Mouse (Mus musculus) MEL-GATA-1-ER (cell line): ENCODE results near the gene Rnf43.

Source experiments
- DNase-seq: peaks from one replicate; pipeline ENCODE4 v3.0.0-alpha.2; 2012; ENCODE audit warnings: low read depth; ENCODE audit errors: extremely low read depth

Gene Rnf43

DNA sequence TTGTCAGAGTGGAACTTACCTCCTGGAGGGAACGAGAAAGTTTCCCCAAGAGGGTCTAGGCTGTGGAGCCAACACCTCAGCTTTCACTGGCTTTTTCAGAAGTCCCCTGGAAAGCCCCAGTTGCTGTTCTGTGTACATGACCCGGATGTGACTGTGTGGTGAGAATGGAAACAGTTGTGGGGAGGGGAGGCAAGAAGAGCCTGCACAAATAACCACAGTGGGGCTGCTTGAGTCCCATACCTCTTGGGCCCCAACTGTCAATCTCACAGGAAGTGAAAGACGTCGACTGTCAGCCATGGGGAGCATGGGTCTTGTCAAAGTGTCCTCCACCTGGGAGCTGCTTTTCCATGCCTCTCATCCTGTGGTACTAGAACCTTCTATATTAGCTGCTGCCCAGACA, 82.4 kb downstream of the Rnf43 start:
- DNase-seq = no peak

DNA sequence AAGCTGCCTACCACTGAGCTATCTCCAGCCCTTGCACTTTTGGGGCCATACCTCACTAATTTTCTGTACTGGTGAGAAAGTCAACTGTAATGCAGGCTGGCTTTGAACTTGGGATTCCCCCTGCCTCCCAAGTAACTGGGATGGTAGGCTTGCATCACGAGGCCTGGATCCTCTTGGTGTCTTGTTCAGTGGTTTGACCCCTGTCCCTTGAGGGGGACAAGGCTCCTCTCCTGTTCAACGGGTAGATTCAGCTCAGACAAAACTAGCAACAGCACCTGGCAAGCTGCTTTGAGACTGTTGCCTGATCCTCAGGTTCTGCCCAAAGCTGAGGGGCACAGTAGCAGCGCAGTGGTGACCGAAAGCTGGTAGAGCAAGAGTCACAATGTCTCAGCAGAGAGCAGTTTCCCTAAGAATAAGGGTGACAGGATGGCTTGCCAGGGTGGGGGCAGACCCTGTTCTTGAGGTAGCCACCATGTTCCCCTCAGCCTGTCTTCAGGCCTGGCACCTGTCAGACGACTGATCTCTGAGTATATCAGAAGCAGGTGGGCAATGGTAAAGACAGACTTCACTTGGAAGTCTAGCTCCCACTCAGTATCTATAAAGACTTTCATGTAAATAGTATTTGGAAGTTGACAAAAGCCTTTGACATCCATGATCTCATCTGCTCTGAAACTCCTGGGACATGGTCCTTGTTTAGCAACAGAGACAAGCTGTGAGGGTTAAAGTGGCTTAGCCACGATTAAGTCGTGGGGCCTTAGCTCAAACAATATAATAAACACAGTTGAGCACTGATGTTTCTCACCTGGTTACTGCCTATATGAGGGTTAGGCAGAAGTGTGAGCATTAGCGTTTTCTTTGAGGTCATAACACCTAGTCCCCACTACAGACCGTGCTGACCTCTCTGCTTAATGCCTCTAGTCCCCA, 83.4 kb downstream of the Rnf43 start:
- no peak for DNase-seq

DNA sequence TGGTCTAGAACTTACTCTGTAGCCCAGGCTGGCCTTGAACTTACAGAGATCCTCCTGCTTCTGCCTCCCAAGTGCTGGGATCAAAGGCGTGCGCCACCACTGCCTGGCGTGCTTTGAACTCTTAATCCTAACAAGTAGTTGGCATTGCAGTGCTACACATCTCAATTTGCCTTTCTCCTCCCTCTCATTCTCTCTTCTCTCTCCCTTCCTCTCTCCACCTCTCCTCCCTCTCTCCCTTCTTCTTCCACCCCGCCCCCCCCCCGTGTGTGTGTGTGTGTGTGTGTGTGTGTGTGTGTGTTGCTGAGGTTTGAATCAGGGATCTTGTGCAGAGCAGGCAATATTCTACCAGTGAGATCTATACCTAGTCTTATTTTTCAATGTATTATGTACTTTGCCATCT, 84.8 kb downstream of the Rnf43 start:
- DNase-seq = no peak

DNA sequence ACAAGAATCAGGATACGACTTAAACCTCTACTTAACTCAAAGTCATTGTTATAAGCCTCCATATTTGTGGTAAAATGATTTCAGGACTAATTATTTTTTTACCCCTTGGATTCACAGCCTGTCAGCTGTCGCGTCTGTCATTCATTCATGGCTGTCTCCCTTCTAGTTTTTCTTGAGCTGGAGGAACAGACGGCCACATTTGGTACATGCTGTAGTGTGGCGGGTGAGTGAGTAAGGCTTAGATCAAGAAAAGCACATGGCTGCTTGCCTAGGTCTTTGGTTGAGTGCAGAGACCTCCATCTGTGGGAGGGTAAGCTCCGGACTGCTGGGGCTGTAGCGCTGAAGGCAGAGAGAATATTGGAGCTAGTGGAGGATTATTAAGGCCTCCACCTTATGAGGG, 85.2 kb downstream of the Rnf43 start:
- no peak for DNase-seq

DNA sequence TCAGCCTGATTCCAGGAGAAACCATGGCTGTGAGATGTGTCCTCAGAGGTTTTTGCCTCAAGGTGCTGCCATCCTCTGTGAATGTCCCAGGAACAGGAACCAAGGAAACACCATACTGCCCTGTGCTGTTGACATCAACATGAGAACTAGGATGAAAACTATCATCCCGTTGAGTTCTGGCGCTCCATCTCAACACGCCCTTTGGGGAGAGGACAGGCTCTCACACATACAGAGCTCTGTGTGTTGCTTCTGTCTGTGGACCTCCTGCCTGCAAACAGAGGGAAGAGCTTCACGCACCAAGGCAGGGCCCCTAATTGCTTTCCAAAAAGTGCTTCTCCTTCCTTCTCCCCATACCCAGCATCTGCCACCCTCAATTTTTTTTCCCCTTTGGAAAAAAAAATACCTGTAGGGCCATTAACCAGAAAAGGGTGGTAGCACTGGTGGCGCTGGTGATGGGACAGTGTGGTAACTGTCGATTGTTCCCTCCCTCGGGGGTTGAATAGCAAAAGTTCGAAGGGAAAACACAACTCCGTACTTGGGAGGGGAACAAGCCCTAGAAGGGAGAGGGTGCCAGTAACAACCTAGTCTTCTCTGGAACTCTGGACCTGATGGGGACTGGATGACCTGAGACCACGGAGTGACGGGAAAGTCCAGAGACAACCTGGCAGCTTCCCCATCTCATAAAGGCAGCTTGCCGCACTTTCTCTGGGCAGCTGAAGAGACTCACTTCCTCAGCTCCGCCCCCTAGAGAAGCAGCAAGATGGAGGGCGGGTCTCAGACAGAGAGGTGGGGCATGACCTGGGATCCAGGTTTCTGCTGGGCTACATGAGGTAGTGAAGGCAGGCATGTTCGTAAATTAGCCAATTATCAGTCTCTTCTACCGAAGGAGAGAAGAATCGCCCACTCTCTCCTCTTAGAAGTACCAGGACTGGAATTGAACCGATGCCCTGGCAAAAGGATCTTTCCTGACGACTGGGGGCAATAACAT, 85.9 kb downstream of the Rnf43 start:
- DNase-seq = peak; percentile 87

DNA sequence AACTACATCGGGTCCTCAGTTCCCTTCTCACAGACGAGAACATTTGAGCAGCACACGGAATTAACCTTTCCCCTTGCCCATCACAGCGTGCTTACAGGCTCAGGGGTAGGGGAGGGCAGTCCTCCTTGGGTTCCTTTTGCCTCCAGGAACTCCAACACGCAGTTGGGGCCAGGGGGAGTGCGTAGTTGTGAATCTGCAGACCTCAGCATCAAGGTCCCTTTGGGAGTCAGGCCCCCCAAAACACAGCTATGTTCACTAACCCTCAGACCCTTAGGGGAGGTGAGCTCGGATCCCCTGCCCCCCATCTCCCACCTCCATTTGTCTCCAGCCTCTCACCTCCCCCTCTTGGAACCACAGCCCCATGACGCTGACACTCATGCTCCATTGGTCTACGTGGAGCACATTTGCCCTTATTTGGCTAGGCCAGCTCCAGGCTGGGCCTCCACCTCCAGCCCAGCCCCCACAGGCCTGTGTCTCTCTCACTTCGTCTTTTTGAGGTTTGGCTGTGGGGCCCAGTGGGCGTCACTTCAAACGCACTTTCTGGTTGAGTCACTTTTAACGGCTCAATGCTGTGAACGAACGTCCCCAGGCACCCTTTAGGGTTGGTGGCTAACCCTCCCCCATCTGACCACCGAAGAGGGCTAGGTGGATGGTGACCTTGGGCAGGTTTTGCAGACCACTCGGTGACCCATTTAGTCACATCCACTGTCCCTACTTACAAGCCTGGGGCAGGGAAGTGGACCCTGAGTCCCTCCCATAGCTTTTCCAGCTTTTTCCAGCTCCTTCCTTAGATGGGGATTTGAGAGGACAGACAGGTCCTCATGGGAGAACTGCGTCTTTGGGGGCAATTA, 86.9 kb downstream of the Rnf43 start:
- peak; percentile 97 for DNase-seq

DNA sequence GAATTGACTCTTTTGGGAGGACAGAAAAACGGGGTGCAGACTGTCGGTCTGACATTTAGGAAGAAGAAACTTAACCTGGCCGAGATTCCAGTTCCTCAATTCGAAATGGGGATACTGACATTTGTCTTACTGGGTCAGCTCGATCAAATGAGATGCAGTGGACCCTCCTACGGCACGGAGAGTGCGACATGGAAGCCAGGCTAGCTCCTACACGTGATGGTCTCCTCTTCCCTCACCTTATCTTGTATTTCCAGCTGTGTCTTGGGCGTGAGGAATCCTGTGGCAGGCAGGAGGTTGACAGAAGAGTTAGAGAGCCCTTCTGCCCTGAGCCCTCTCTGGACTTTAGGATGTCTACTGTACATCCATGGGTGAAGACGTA, 87.5 kb downstream of the Rnf43 start:
- DNase-seq = peak; percentile 77

DNA sequence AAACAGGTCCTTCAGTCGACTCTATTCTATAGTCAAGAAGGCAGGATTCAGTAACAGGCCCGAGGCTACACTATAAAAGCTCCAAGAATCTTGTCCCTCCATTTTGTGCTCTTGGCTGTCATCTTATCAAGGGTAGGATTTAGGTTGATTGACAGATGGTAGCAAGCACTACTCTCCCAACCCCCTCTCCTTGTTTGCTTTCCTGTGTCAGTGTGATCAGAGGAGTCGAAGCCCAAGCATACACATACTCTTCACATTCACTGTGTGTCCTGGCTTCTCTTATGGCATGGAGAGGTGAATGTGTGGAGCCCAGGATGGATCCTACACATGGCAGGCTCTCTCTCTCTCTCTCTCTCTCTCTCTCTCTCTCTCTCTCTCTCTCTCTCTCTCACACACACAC, 88.0 kb downstream of the Rnf43 start:
- no peak for DNase-seq

DNA sequence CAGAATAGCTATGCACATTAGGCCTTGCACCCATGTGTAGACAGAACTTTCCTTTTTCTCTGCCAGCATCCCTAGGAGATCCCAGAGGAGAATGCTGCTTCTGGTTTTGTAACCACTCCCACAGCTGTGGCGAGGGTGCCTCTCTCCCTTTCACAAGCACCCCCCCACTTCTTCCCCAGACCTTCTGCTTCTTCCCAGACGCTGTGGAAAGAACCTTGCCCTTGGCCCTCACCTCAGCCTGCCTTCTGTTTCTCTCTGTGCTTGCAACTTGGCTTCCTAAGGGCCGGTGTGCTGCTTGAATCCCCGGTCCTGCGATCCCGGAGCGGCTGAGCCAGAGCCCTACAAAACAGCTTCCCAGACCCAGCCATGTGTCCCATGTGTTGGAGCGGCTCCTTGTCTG, 88.5 kb downstream of the Rnf43 start:
- no peak for DNase-seq

DNA sequence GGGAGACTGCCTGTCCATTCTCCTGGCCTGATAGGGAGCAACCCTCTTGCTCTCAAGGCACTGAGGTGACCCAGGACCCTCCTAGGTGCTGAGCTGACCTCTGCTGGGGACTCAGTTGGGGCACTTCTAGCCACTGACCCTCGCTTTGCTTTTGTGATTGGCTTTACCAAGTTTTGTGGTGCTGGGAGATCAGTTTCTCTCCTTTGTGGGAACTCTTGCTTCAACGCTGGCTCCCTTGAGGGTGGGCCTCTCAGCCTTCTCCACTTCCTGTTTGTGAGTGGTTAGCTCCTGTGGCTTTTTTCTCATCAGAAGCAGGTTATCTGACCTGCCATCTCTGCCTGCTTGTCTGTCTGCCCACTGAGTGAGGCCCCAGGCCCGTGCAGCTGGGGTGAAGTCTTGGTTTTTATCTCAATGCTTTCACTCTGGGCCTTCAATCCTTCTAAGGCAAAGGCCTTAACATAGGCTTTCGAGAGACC, 89.0 kb downstream of the Rnf43 start:
- peak; percentile 96 for DNase-seq

DNA sequence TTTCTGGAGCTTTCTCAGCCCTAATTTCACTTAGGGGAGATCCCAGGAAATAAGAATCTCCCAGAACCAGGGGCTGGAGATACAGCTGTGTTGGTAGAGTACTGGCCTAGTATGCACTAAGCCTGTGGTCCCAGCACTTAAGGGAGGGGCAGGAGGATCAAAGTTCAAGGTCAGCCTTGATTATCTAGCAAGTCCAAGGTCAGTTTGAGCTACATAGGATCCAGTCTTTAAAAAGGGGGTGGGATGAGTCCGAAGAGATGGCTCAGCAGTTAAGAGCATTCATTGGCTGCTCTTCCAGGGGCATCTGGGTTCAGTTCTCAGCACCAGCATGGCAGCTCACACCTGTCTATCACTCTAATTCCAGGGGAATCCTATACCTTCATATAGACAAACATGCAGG, 89.8 kb downstream of the Rnf43 start:
- no peak for DNase-seq

DNA sequence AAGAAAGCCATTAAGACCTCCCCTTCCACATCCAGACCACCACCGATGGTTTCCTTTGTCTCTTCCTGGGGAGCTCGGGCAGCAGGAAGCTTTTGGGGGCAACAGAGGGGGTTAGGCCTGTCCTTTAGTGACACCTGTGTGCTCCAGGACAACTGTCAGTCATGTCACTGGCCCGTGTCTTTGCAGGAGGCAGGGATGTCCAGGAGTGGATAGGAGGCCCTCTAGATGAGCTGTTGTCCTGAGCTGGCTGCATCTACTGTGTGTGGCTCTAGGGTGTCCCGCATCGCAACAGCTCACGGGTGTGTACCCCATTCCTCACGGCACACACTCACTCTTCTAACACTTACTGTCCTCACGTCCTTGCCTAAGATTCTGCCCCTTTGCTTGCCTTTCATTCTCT, 90.7 kb downstream of the Rnf43 start:
- no peak for DNase-seq

DNA sequence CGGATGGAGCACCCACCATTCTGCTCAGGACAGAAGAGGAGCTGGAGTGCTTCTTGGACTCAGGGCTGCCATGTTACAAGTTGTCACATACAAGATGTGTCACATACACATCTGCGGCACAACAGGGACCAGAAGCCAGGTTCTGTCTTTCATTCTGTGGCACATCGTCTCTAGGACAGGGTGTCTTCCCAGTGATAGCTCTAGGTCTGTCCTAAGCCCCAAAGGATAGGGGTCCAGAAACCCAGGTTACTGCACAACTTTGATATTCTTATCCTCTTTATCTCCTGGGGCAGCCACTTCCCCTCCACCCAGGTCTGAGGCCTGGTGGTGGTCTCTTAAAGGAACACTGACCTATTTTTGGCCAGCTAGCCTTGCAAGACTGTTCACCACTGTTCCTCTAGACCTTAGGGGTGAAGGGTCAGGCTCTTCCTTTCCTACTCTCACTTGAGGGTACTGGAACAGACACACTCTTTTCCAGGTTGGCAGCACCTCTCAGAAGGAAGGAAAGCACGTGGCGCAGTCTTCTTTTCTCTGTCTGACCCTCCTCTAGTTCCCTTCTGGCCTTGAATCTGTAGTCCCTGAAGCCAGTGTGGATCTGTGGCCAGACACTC, 91.5 kb downstream of the Rnf43 start:
- DNase-seq = peak; percentile 77

DNA sequence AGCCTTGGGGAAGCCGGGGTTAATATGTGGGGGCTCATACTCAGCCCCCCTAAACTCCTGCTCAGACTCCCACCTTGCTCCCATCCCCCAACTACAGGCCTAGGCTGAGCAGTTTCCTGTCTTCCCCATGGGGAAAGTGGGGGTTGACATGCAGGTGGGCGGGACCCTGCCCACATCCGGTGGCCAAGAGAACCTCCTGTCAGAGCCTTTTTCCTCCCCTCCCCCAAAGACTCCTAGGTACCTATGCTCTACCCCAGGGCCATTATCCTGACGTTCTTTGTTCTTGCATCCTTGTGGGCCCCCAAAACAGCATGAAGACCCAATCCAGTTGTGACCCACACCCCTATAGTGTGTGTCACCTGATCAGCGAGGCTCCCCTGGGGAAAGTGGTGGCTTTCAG, 92.1 kb downstream of the Rnf43 start:
- peak; percentile 87 for DNase-seq

DNA sequence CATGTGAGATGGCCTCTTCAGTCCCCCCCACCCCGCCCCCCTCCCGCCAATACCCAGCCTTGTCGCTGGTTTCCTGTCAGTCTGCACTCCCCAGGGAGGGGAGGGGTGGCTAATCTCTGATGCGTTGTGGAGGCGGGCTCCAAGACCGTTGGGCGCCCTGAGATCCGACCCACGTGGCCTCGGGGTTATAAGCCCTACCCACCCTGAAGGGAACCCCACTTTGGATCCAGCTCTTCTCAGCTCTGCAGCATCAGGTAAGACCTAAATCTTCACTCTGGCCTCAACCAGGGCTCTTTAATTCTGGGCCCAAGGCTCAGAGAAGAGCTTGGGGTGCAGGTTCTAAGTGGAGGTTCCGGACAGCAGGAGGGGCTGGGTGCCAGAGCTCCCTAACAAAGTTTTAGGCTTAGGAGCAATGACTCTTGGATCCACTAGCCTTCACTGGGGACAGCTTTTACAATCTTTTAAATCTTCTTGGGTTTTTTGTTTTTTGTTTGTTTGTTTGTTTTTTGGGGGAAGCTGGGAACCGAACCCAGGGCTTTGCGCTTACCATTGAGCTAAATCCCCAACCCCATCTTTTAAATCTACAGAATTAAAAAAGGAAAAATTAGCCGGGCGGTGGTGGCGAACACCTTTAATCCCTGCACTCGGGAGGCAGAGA, 93.0 kb downstream of the Rnf43 start:
- peak; percentile 95 for DNase-seq

DNA sequence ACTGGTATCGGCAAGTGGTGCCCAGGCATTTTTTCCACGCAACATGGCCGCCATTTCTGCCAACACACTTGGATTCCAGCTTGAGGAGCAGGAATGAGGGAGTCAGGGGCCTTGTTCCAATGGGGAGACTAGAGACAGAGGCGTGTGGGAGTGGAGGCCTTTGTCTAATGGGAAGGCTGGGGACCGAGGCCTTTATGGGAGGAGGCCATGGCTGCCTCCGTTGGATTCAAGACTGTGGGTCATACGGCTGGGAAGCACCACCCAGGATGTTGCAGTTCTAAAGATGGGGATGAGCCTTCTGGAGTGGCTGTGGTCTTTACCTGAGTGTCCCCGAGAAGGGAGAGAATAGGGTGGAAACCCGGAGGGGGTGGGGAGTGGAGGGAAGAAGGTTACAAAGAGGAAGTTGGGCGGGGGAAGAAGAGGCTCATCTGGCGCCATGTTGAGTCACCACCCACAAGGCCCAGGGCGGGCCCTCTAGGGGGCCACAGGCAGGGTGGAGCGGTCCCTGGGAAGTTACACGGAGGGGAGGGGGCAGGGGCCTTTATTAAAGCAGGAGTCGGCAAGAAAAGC, 93.8 kb downstream of the Rnf43 start:
- DNase-seq = no peak

DNA sequence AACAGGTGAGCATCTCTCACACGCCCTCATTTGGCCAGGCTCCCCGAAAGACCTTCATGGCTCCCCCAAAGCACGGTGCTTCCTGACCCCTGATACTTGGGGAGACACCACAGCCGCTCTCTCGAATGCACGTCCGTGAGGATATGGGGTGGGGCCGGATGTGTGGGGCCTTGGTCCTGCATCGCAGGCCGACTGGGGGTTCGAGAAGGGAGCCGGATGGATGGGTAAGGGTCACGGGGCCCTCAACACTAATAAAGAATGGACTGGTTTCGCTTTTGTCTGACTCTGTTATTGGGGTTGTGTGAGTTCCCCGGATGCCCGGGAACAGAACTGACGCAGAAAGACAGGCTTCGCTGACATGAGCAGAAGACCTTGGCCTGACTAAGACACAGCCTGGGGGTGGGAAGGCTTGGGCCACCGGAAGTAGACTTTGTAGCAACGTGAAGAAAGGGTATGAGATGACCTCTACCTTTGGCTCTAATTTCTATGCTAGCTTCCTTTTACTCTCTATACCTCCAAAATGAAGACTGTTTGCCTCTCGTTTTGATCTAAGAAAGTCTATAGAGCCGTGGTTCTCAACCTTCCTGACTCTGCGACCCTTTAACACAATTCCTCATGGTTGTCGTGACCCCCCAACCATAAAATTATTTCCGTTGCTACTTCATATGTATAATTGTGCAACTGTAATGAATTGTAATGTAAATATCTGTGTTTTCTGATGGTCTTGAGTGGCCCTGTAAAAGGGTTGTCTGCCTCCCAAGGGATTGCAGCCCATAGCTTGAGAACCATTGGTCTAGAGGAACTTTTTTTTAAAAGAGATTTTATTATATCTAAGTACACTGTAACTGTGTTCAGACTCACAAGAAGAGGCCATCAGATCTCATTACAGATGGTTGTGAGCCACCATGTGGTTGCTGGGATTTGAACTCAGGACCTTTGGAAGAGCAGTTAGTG, 94.8 kb downstream of the Rnf43 start:
- DNase-seq = no peak

DNA sequence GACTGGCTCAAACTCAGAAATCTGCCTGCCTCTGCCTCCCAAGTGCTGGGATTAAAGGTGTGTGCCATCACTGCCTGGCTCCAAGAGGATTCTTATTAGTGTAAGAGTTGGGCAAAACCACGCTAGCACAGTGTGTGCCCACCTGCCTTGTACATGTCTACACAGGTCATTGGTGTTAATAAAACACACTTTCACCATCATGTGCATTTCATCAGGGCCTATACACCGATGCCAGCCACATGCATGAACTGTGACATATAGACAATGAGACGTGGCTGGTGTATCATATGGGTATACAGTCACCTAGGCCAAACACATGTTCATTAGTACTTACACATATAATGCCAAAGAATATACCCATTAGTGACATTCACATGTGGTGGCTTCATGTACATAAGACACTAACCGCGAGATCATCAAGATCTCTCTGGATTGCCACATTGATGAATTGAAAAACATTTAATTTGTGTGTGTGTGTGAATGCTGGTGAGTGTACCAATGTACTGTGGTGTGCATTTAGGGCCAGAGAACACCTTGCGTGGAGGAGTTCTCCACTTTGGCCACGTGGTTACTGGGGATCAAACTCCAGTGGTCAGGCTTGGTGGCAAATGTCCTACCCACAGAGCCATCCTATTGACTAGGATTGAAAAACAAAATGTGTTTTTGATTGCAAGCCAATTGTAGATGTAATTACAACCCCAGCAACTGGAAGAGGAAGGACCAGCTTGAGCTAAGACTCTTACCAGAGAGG, 95.8 kb downstream of the Rnf43 start:
- peak; percentile 70 for DNase-seq
